8 mouse cellular contexts compared by ENCODE assay signal in the genomic region with DNA sequence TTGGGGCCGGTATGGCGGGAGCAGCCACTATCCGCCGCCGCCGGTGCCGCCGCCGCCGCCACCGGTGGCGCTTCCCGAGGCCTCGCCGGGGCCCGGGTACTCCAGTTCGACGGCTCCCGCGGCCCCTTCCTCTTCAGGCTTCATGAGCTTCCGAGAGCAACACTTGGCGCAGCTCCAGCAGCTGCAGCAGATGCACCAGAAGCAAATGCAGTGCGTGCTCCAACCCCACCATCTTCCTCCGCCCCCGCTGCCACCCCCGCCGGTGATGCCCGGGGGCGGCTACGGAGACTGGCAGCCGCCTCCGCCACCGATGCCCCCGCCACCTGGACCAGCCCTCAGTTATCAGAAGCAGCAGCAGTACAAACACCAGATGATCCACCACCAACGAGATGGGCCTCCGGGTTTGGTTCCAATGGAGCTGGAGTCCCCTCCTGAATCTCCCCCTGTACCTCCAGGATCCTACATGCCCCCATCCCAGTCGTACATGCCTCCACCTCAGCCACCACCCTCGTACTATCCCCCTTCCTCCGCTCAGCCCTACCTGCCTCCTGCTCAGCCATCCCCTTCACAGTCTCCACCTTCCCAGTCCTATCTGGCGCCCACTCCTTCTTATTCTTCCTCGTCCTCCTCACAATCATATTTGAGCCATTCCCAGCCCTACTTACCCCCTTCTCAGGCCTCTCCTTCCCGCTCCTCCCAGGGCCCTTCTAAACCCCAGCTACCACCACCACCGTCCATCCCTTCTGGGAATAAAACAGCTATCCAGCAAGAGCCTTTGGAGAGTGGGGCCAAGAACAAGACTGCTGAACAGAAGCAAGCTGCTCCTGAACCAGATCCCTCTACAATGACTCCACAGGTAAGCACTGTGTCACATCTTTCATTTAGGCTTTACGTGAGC. TPM values are rescaled to one million over a fixed set of nuclear protein-coding genes. Genes with fewer than 3 reads are reported as not detected.
DNase-seq lines count a peak whose midpoint lies in the region; ATAC-seq and TF ChIP-seq lines count a peak whose summit lies in the region.

No protein-coding gene starts in this region.

- TF ChIP-seq CTCF in cerebellum, adult 2 months (IDR thresholded peaks at IDR 0.05; ENCODE audit: borderline replicate concordance, insufficient read depth, low read depth, low read length): no peak
- no peak for TF ChIP-seq CTCF in forebrain, postnatal 0 days (IDR thresholded peaks at IDR 0.05; ENCODE audit: low read depth)

- peak overlapping the region; percentile 71 for H3K4me3 ChIP-seq in cerebellum, adult 2 months (replicated peaks; ENCODE audit: insufficient read depth, low read depth, low read length)
- peak overlapping the region; percentile 96 for H3K4me3 ChIP-seq in forebrain, postnatal 0 days (ENCODE audit: low read depth, low read length)
- peak overlapping the region; percentile 87 for H3K4me3 ChIP-seq in liver, embryonic 12.5 days
- peak overlapping the region; percentile 94 for H3K4me3 ChIP-seq in neural tube, embryonic 11.5 days (ENCODE audit: low read depth, low read length)

- H3K9ac ChIP-seq in forebrain, postnatal 0 days: peak overlapping the region; percentile 99
- peak overlapping the region; percentile 92 for H3K9ac ChIP-seq in liver, embryonic 12.5 days
- peak overlapping the region; percentile 96 for H3K9ac ChIP-seq in neural tube, embryonic 11.5 days (ENCODE audit: low read length)

- peak; percentile 56 for ATAC-seq in forebrain, postnatal 0 days
- ATAC-seq in liver, embryonic 12.5 days: peak; percentile 63
- peak; percentile 48; the same call in 1 of the 2 replicates for ATAC-seq in neural tube, embryonic 11.5 days (ENCODE audit: insufficient read depth, low FRiP score, low TSS enrichment)

- peak overlapping the region; percentile 64 for H3K27ac ChIP-seq in cerebellum, adult 2 months (ENCODE audit: insufficient read depth, low read length)
- peak overlapping the region; percentile 97 for H3K27ac ChIP-seq in forebrain, postnatal 0 days (ENCODE audit: low read depth, low read length)
- peak overlapping the region; percentile 88 for H3K27ac ChIP-seq in liver, embryonic 12.5 days
- H3K27ac ChIP-seq in neural tube, embryonic 11.5 days (ENCODE audit: low read depth, low read length): peak overlapping the region; percentile 69

- peak; percentile 5 for DNase-seq in urinary bladder, postnatal 25 days (ENCODE audit: low spot score)
- DNase-seq in urinary bladder, postnatal 10 days (ENCODE audit: low spot score): no peak
- DNase-seq in cerebellum, adult 2 months: peak in 1 of 2 experiments; percentile 61
- no peak for DNase-seq in forebrain, postnatal 0 days
- peak; percentile 55 to 76 for DNase-seq in kidney, postnatal 25 days
- DNase-seq in neural tube, embryonic 11.5 days (ENCODE audit: low spot score): no peak
- peak; percentile 50 to 52 for DNase-seq in thymus, postnatal 10 days (ENCODE audit: low spot score in 2 of 2)

- no peaks in the 10 kb centered on the region for H3K9me3 ChIP-seq in forebrain, postnatal 0 days (ENCODE audit: low read length)
- no peaks in the 10 kb centered on the region; the same call in 1 of the 2 replicates for H3K9me3 ChIP-seq in liver, embryonic 12.5 days (replicated peaks)
- H3K9me3 ChIP-seq in neural tube, embryonic 11.5 days (ENCODE audit: control insufficient read depth, low read length): no peaks in the 10 kb centered on the region

- under 1% methylated on average over 44 of the region's 44 CpGs for WGBS in cerebellum, adult 2 months
- WGBS in forebrain, postnatal 0 days: 3% methylated on average over 44 of the region's 44 CpGs
- under 1% methylated on average over 44 of the region's 44 CpGs for WGBS in liver, embryonic 12.5 days (ENCODE audit: insufficient replicate concordance)
- under 1% methylated on average over 42 of the region's 44 CpGs for WGBS in neural tube, embryonic 11.5 days

- H3K36me3 ChIP-seq in forebrain, postnatal 0 days (ENCODE audit: insufficient read depth): no peaks in the 10 kb centered on the region
- H3K36me3 ChIP-seq in liver, embryonic 12.5 days: 0 out of 2 replicates have a peak, but pooled peaks cover 7% of the 10 kb centered on the region
- no peaks in the 10 kb centered on the region for H3K36me3 ChIP-seq in neural tube, embryonic 11.5 days (ENCODE audit: control insufficient read depth, insufficient read depth, low read length)

- H3K27me3 ChIP-seq in cerebellum, adult 2 months (ENCODE audit: control insufficient read depth, insufficient read depth, low read length): no peaks in the 10 kb centered on the region
- H3K27me3 ChIP-seq in forebrain, postnatal 0 days (ENCODE audit: insufficient read depth, low read length): no peaks in the 10 kb centered on the region
- H3K27me3 ChIP-seq in liver, embryonic 12.5 days (replicated peaks): peaks cover under 1% of the 10 kb centered on the region; the same call in 1 of the 2 replicates
- H3K27me3 ChIP-seq in neural tube, embryonic 11.5 days (ENCODE audit: control insufficient read depth, insufficient read depth, low read length): no peaks in the 10 kb centered on the region

- no peak for TF ChIP-seq POLR2A in cerebellum, adult 2 months (IDR thresholded peaks at IDR 0.05; ENCODE audit: borderline replicate concordance, insufficient read depth, low read length)

- no peaks in the 10 kb centered on the region; the same call in 1 of the 2 replicates for H3K4me1 ChIP-seq in cerebellum, adult 2 months (ENCODE audit: control insufficient read depth, insufficient read depth, low read length)
- H3K4me1 ChIP-seq in forebrain, postnatal 0 days (ENCODE audit: insufficient read depth): peaks cover 19% of the 10 kb centered on the region
- peaks cover 58% of the 10 kb centered on the region for H3K4me1 ChIP-seq in liver, embryonic 12.5 days
- peaks cover 17% of the 10 kb centered on the region for H3K4me1 ChIP-seq in neural tube, embryonic 11.5 days (ENCODE audit: control insufficient read depth, insufficient read depth, low read length)

- peak overlapping the region; percentile 82 for H3K4me2 ChIP-seq in forebrain, postnatal 0 days (ENCODE audit: low read depth)
- peak overlapping the region; percentile 90 for H3K4me2 ChIP-seq in liver, embryonic 12.5 days
- peak overlapping the region; percentile 59 for H3K4me2 ChIP-seq in neural tube, embryonic 11.5 days (ENCODE audit: low read depth)

RNA-seq across cellular contexts. Expression of a gene that starts 0.6 kb away (rescaled TPM):
- 62.4 and 64.0 TPM in 2 replicates for polyA plus RNA-seq in cerebellum, adult 2 months (2012; rRNA removed)
- total RNA-seq in forebrain, postnatal 0 days (2014; rRNA removed): 51.2 and 59.6 TPM in 2 replicates
- 17.3 and 23.4 TPM in 2 replicates for polyA plus RNA-seq in forebrain, postnatal 0 days (2015; fragmentation: Nextera tagmentation; extraction: Ambion mirVana)
- 12.4 and 13.7 TPM in 2 replicates for polyA plus RNA-seq in liver, embryonic 12.5 days (2016; fragmentation: Nextera tagmentation; extraction: Ambion mirVana)
- polyA plus RNA-seq in neural tube, embryonic 11.5 days (2014; fragmentation: Nextera tagmentation; extraction: Ambion mirVana): 44.8 and 46.1 TPM in 2 replicates

RNA-seq across cellular contexts. Expression of a gene that starts 26.1 kb away (rescaled TPM):
- polyA plus RNA-seq in cerebellum, adult 2 months (2012; rRNA removed): 57.2 and 60.3 TPM in 2 replicates
- total RNA-seq in forebrain, postnatal 0 days (2014; rRNA removed): 81.6 and 96.9 TPM in 2 replicates
- 26.5 and 32.8 TPM in 2 replicates for polyA plus RNA-seq in forebrain, postnatal 0 days (2015; fragmentation: Nextera tagmentation; extraction: Ambion mirVana)
- polyA plus RNA-seq in liver, embryonic 12.5 days (2016; fragmentation: Nextera tagmentation; extraction: Ambion mirVana): 19.1 and 20.2 TPM in 2 replicates
- 25.3 and 26.8 TPM in 2 replicates for polyA plus RNA-seq in neural tube, embryonic 11.5 days (2014; fragmentation: Nextera tagmentation; extraction: Ambion mirVana)

RNA-seq across cellular contexts. Expression of a gene that starts 26.1 kb away (rescaled TPM):
- polyA plus RNA-seq in cerebellum, adult 2 months (2012; rRNA removed): 84.3 and 88.6 TPM in 2 replicates
- total RNA-seq in forebrain, postnatal 0 days (2014; rRNA removed): 38.6 and 44.5 TPM in 2 replicates
- 92.9 and 112 TPM in 2 replicates for polyA plus RNA-seq in forebrain, postnatal 0 days (2015; fragmentation: Nextera tagmentation; extraction: Ambion mirVana)
- 136 and 138 TPM in 2 replicates for polyA plus RNA-seq in liver, embryonic 12.5 days (2016; fragmentation: Nextera tagmentation; extraction: Ambion mirVana)
- polyA plus RNA-seq in neural tube, embryonic 11.5 days (2014; fragmentation: Nextera tagmentation; extraction: Ambion mirVana): 152 and 154 TPM in 2 replicates

Comparison
In these comparisons a context has a peak if more than half of its experiments do, and no peak if none do; other contexts are left out.
1. DNase-seq: peak in urinary bladder, postnatal 25 days (single experiment), kidney, postnatal 25 days (2 of 2) and thymus, postnatal 10 days (2 of 2); none in urinary bladder, postnatal 10 days (single experiment), forebrain, postnatal 0 days (single experiment) and neural tube, embryonic 11.5 days (single experiment).
2. Peak in every context shown above with its lines, with median percentiles within 50 percentile points of each other: H3K27ac ChIP-seq, H3K4me3 ChIP-seq, ATAC-seq, H3K4me2 ChIP-seq and H3K9ac ChIP-seq.